Mouse (Mus musculus) G1E (cell line): ENCODE data around the gene Sox30. TPM values are rescaled to one million over a fixed set of nuclear protein-coding genes. Genes with fewer than 3 reads are reported as not detected.

Source experiments
- ATAC-seq: 2 replicates; pipeline ENCODE4 v1.8.0; 2016; ENCODE audit warnings: mild to moderate bottlenecking; ENCODE audit not compliant: insufficient number of reproducible peaks, poor library complexity, low FRiP score, severe bottlenecking; ENCODE audit errors: extremely low read depth
- DNase-seq: peaks from one replicate; pipeline ENCODE4 v3.0.0; 2012; ENCODE audit warnings: low spot score
- H3K27me3 ChIP-seq: 2 replicates; pipeline ENCODE4 v1.6.1; 2012; ENCODE audit warnings: mild to moderate bottlenecking, low read length, inconsistent platforms; ENCODE audit not compliant: insufficient read depth
- H3K36me3 ChIP-seq: replicated peaks from 2 replicates; pipeline ENCODE3; 2012; ENCODE audit warnings: mild to moderate bottlenecking, inconsistent platforms
- H3K4me1 ChIP-seq: 2 replicates; pipeline ENCODE4 v1.6.1; 2012; ENCODE audit warnings: low read depth, low read length, inconsistent platforms, mixed read lengths; ENCODE audit not compliant: insufficient read depth
- H3K4me3 ChIP-seq: 2 replicates; pipeline ENCODE4 v1.5.1; 2012; ENCODE audit warnings: low read depth, mild to moderate bottlenecking, inconsistent platforms, low read length, moderate library complexity, mixed read lengths
- H3K9me3 ChIP-seq: replicated peaks from 2 replicates; pipeline ENCODE4 v1.6.1; 2012; ENCODE audit warnings: inconsistent platforms
- CTCF ChIP-seq: IDR thresholded peaks from 2 replicates; pipeline ENCODE4 v1.5.1; 2012; ENCODE audit warnings: low read depth, low read length, inconsistent platforms, mixed read lengths
- GATA1 ChIP-seq: IDR thresholded peaks from 2 replicates; pipeline ENCODE4 v1.6.1; 2012; ENCODE audit warnings: borderline replicate concordance, low read length, inconsistent platforms, mixed read lengths
- GATA2 ChIP-seq: IDR thresholded peaks from 2 replicates; pipeline ENCODE4 v1.6.1; 2012; ENCODE audit warnings: low read depth, low read length, inconsistent platforms, borderline replicate concordance
- POLR2AphosphoS5 ChIP-seq: IDR thresholded peaks from 2 replicates; pipeline ENCODE4 v1.6.1; 2012; ENCODE audit warnings: low read depth, low read length, inconsistent platforms; ENCODE audit not compliant: insufficient replicate concordance
- TAL1 ChIP-seq: conservative IDR thresholded peaks from 2 replicates; pipeline ENCODE4 v1.6.1; 2012; ENCODE audit warnings: low read depth, low read length, inconsistent platforms, mixed read lengths
- polyA plus RNA-seq: library from polyadenylated mRNA; stranded (reverse); fragments of >175 nt; gene quantifications from 2 replicates; pipeline ENCODE4 v1.2.3, GENCODE M21; 2012
- total RNA-seq, 2 experiments: library from RNA; stranded (forward) in 1 of 2; stranded (reverse) in 1 of 2; fragments of 200-1000 nt in 1 of 2; fragments of >200 nt in 1 of 2; fragmentation: Nextera tagmentation in 1 of 2; gene quantifications; 2 replicates each; pipeline ENCODE4 v1.2.3; 2014 to 2017

The Sox30 gene
- total and polyA plus RNA-seq, 3 experiments, result 0.05 TPM; not detected in 2

DNA sequence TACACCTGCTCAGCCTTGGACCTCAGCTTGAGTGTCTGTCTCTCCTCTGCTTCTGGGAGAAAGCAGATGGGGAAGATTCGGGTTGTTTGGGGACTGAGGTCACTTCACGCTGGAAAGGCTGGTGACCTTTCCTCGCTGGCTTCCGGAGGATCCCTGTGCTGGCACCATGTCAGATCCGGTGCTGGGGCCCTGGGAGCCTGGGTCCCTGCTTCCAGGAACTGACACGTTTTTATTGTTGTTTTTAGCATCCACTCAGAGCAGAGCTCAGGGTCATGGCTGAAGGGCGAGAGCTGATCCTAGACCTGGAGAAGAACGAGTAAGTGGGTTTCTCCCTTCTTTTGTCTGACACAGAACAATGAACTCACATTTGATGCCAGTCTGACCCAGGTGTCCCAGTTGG is 84.7 kb downstream of the Sox30 start:
- TF ChIP-seq POLR2AphosphoS5 (no peak), GATA1 (no peak), GATA2 (no peak), CTCF (no peak), TAL1 (no peak)
- no peak overlapping the region for H3K4me3 ChIP-seq
- peaks cover 4% of the 10 kb centered on the region for H3K27me3 ChIP-seq
- ATAC-seq, result no peak
- no peaks in the 10 kb centered on the region for H3K36me3 ChIP-seq
- no peaks in the 10 kb centered on the region for H3K4me1 ChIP-seq
- no peak for DNase-seq
- H3K9me3 ChIP-seq, result no peaks in the 10 kb centered on the region

DNA sequence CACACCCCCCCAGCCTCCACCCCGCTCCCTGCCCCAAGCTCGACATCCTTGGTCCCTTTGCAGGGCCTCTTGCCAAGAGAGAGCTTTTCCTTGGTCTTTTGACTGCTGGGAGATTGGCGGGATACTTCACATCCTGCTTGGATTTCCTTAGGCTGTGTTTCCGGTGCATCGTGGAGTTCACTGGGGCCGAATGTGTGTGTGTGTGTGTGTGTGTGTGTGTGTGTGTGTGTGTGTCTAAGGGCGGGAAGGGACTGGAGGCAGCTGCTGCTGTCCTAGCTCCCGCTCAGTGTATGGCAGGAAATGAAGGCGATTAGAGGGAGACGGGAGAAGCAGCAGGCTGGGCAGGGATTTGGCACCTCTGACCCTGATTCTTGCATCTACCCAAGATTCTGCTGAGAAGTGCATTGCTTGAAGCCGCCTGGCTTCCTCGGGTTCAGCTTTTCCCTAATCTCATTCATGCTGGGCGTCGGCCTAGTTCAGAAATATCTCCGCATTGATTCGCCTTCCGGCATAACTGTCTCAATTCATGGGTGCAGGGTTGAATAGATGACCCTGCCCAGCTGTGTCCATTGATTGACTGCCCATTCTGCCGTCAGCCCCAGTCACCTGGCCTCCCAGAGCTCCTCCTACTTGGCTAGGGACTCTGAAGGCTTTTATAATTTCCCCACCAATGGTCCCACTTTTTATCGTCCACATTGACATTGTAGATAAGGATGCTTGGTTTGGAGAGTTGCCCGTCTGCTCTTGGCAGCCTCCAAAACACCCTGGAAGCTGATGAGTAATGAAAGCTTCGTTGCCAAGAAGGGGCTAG is 85.3 kb downstream of the Sox30 start:
- no peak for ATAC-seq

More for the DNA sequence above, 85.3 kb downstream of the Sox30 start:
- Histone ChIP-seq H3K9me3 (no peaks in the 10 kb centered on the region), H3K27me3 (peaks cover 4% of the 10 kb centered on the region), H3K36me3 (no peaks in the 10 kb centered on the region), H3K4me3 (no peak overlapping the region), H3K4me1 (no peaks in the 10 kb centered on the region)
- no peak for DNase-seq
- TF ChIP-seq GATA1, result no peak
- no peak for TF ChIP-seq POLR2AphosphoS5
- TF ChIP-seq TAL1, result no peak
- TF ChIP-seq CTCF, result no peak
- TF ChIP-seq GATA2, result no peak

Other genes starting within 250 kb of the Sox30 start
- 386 and 420 TPM in 2 replicates for gene Clint1, start 128.3 kb upstream of the Sox30 start, total RNA-seq (2014; fragmentation: Nextera tagmentation)
- 224 and 259 TPM in 2 replicates for gene Clint1, start 128.3 kb upstream of the Sox30 start, total RNA-seq (2017)
- gene Clint1, start 128.3 kb upstream of the Sox30 start, polyA plus RNA-seq, result 107 and 112 TPM in 2 replicates
- 4.5 and 6.7 TPM in 2 replicates for gene Lsm11, start 35.4 kb upstream of the Sox30 start, total RNA-seq (2014; fragmentation: Nextera tagmentation)
- gene Lsm11, start 35.4 kb upstream of the Sox30 start, total RNA-seq (2017), result 4.4 and 5.3 TPM in 2 replicates
- 24.1 and 38.4 TPM in 2 replicates for gene Lsm11, start 35.4 kb upstream of the Sox30 start, polyA plus RNA-seq
- gene Thg1l, start 24.8 kb upstream of the Sox30 start, total RNA-seq (2014; fragmentation: Nextera tagmentation), result 16.5 and 17.8 TPM in 2 replicates
- gene Thg1l, start 24.8 kb upstream of the Sox30 start, total RNA-seq (2017), result 32.8 and 32.9 TPM in 2 replicates
- gene Thg1l, start 24.8 kb upstream of the Sox30 start, polyA plus RNA-seq, result 6.3 and 7.8 TPM in 2 replicates
- gene Gm12166, start 72.0 kb downstream of the Sox30 start, total RNA-seq (2014; fragmentation: Nextera tagmentation), result 0.92 and 2.5 TPM in 2 replicates
- gene Gm12166, start 72.0 kb downstream of the Sox30 start, total RNA-seq (2017), result 16.7 and 28.7 TPM in 2 replicates
- 0.17 and 0.35 TPM in 2 replicates for gene Gm12166, start 72.0 kb downstream of the Sox30 start, polyA plus RNA-seq
- gene Adam19, start 75.7 kb downstream of the Sox30 start, total RNA-seq (2014; fragmentation: Nextera tagmentation), result not detected in 2 replicates
- 0.06 and 0.11 TPM in 2 replicates for gene Adam19, start 75.7 kb downstream of the Sox30 start, total RNA-seq (2017)
- gene Adam19, start 75.7 kb downstream of the Sox30 start, polyA plus RNA-seq, result not detected in 2 replicates
- not detected in 2 replicates for gene Nipal4, start 186.2 kb downstream of the Sox30 start, total RNA-seq (2014; fragmentation: Nextera tagmentation)
- not detected in 2 replicates for gene Nipal4, start 186.2 kb downstream of the Sox30 start, total RNA-seq (2017)
- not detected in 2 replicates for gene Nipal4, start 186.2 kb downstream of the Sox30 start, polyA plus RNA-seq